Mouse (Mus musculus) R1 (cell line): ENCODE results near the gene Dpt.

Source experiments
- DNase-seq: peaks from one replicate; pipeline ENCODE4 v3.0.0-alpha.2; 2018; ENCODE audit warnings: low read depth, low spot score

Dpt gene

GRCm38 (mm10) chr1:164796471-164796870 is at the start of gene Dpt:
Gene Dpt, plus strand, starts transcription at chr1:164796644.
- DNase-seq: no peak

GRCm38 (mm10) chr1:164753736-164754135 is 42.7 kb upstream of the Dpt start:
- DNase-seq: no peak

- no peak for DNase-seq
Measured at GRCm38 (mm10) chr1:164755671-164756070, 40.8 kb upstream of the Dpt start.

- no peak for DNase-seq
Measured at GRCm38 (mm10) chr1:164756951-164757350, 39.5 kb upstream of the Dpt start.

GRCm38 (mm10) chr1:164758401-164758800 is 38.0 kb upstream of the Dpt start:
- DNase-seq: no peak

- DNase-seq: peak; percentile 6
Measured at GRCm38 (mm10) chr1:164762276-164762675, 34.2 kb upstream of the Dpt start.

- no peak for DNase-seq
Measured at GRCm38 (mm10) chr1:164766646-164767045, 29.8 kb upstream of the Dpt start.

GRCm38 (mm10) chr1:164770611-164771010 is 25.8 kb upstream of the Dpt start:
- no peak for DNase-seq

GRCm38 (mm10) chr1:164780851-164781510 is 15.5 kb upstream of the Dpt start:
- DNase-seq: no peak

GRCm38 (mm10) chr1:164786165-164786564 is 10.3 kb upstream of the Dpt start:
- DNase-seq: no peak

GRCm38 (mm10) chr1:164787771-164788170 is 8.7 kb upstream of the Dpt start:
- no peak for DNase-seq

GRCm38 (mm10) chr1:164788292-164788691 is 8.2 kb upstream of the Dpt start:
- no peak for DNase-seq

GRCm38 (mm10) chr1:164790296-164790695 is 6.1 kb upstream of the Dpt start:
- DNase-seq: peak; percentile 51

- DNase-seq: no peak
Measured at GRCm38 (mm10) chr1:164793049-164793448, 3.4 kb upstream of the Dpt start.

GRCm38 (mm10) chr1:164797746-164798285 is 1.4 kb downstream of the Dpt start:
- no peak for DNase-seq

- DNase-seq: no peak
Measured at GRCm38 (mm10) chr1:164798471-164798922, 2.1 kb downstream of the Dpt start.

- no peak for DNase-seq
Measured at GRCm38 (mm10) chr1:164799161-164799560, 2.7 kb downstream of the Dpt start.

GRCm38 (mm10) chr1:164804277-164804676 is 7.8 kb downstream of the Dpt start:
- no peak for DNase-seq

- DNase-seq: peak; percentile 10
Measured at GRCm38 (mm10) chr1:164804751-164805435, 8.4 kb downstream of the Dpt start.

GRCm38 (mm10) chr1:164809371-164809770 is 12.9 kb downstream of the Dpt start:
- no peak for DNase-seq

- no peak for DNase-seq
Measured at GRCm38 (mm10) chr1:164811296-164811695, 14.9 kb downstream of the Dpt start.

- DNase-seq: no peak
Measured at GRCm38 (mm10) chr1:164814243-164814642, 17.8 kb downstream of the Dpt start.

- DNase-seq: no peak
Measured at GRCm38 (mm10) chr1:164815330-164815729, 18.9 kb downstream of the Dpt start.
